Mouse (Mus musculus): Measurements from ENCODE around the gene Vrk1. TPM values are rescaled to one million over a fixed set of nuclear protein-coding genes. Genes with fewer than 3 reads are reported as not detected.

The Vrk1 gene
- total and polyA plus RNA-seq, 3 experiments, result 87.0 to 144 (median 101) TPM

- Histone ChIP-seq H3K27me3 (ENCODE audit: control insufficient read depth in 1 of 2, insufficient read depth in 2 of 2, low read length in 2 of 2) (no peaks in the 10 kb centered on the region), H3K36me3 (ENCODE audit: control insufficient read depth in 1 of 2, insufficient read depth in 2 of 2, low read length in 2 of 2) (peaks cover 0 to 3% of the 10 kb centered on the region in 2 experiments; a peak in 2 of 4 replicates), H3K4me1 (ENCODE audit: control insufficient read depth in 1 of 2, insufficient read depth in 2 of 2, low read length in 2 of 2) (no peaks in the 10 kb centered on the region), H3K9me3 (replicated peaks; ENCODE audit: insufficient read depth, low read length) (no peaks in the 10 kb centered on the region), H3K4me3 (ENCODE audit: control insufficient read depth in 1 of 2, insufficient read depth in 1 of 2, low read depth in 2 of 2, low read length in 2 of 2) (no peak overlapping the region), H3K79me2 (ENCODE audit: control insufficient read depth, insufficient read depth, low read length, poor library complexity) (no peaks in the 10 kb centered on the region), H3K9ac (ENCODE audit: control insufficient read depth, low read depth, low read length, poor library complexity, severe bottlenecking) (no peak overlapping the region), H3K27ac (ENCODE audit: control insufficient read depth, low read depth, low read length) (no peak overlapping the region)
- no peak for DNase-seq (ENCODE audit: low read depth, low spot score)
- TF ChIP-seq ZNF384 (IDR thresholded peaks at IDR 0.05; ENCODE audit: low read depth, low read length) (no peak), NRF1 (IDR thresholded peaks at IDR 0.05; ENCODE audit: insufficient read depth, low read depth, low read length, poor library complexity, severe bottlenecking) (no peak), TCF12 (IDR thresholded peaks at IDR 0.05; ENCODE audit: low read depth, low read length) (no peak), TBP (IDR thresholded peaks at IDR 0.05; ENCODE audit: low read depth, low read length) (no peak), RAD21 (IDR thresholded peaks at IDR 0.05; ENCODE audit: low read depth, low read length) (no peak), ETS1 (IDR thresholded peaks at IDR 0.05; ENCODE audit: low read depth, low read length) (no peak), TAL1 (IDR thresholded peaks at IDR 0.05; ENCODE audit: low read length) (no peak), ELF1 (IDR thresholded peaks at IDR 0.05; ENCODE audit: low read depth, low read length) (no peak), ZC3H11A (IDR thresholded peaks at IDR 0.05; ENCODE audit: low read depth, low read length) (no peak), UBTF (IDR thresholded peaks at IDR 0.05; ENCODE audit: borderline replicate concordance, insufficient read depth, low read depth, low read length) (no peak)
These were observed 60.6 kb downstream of the Vrk1 start for GRCm38 (mm10) chr12:106070434-106071155.

GRCm38 (mm10) chr12:106071575-106072166, 61.6 kb downstream of the Vrk1 start:
- DNase-seq (ENCODE audit: low read depth, low spot score), result no peak
- H3K79me2 ChIP-seq (ENCODE audit: control insufficient read depth, insufficient read depth, low read length, poor library complexity), result no peaks in the 10 kb centered on the region
- H3K9me3 ChIP-seq (replicated peaks; ENCODE audit: insufficient read depth, low read length), result no peaks in the 10 kb centered on the region
- H3K27ac ChIP-seq (ENCODE audit: control insufficient read depth, low read depth, low read length), result no peak overlapping the region
- peaks cover 0 to 3% of the 10 kb centered on the region in 2 experiments; a peak in 2 of 4 replicates for H3K36me3 ChIP-seq (ENCODE audit: control insufficient read depth in 1 of 2, insufficient read depth in 2 of 2, low read length in 2 of 2)
- H3K4me1 ChIP-seq (ENCODE audit: control insufficient read depth in 1 of 2, insufficient read depth in 2 of 2, low read length in 2 of 2), result no peaks in the 10 kb centered on the region
- no peak overlapping the region for H3K4me3 ChIP-seq (ENCODE audit: control insufficient read depth in 1 of 2, insufficient read depth in 1 of 2, low read depth in 2 of 2, low read length in 2 of 2)
- H3K9ac ChIP-seq (ENCODE audit: control insufficient read depth, low read depth, low read length, poor library complexity, severe bottlenecking), result no peak overlapping the region
- no peaks in the 10 kb centered on the region for H3K27me3 ChIP-seq (ENCODE audit: control insufficient read depth in 1 of 2, insufficient read depth in 2 of 2, low read length in 2 of 2)
- no peak for TF ChIP-seq MXI1 (IDR thresholded peaks at IDR 0.05; ENCODE audit: low read depth, low read length)
- TF ChIP-seq EP300 (IDR thresholded peaks at IDR 0.05; ENCODE audit: low read depth in 1 of 2, low read length in 2 of 2), result no peak
- TF ChIP-seq RAD21 (IDR thresholded peaks at IDR 0.05; ENCODE audit: low read depth, low read length), result no peak
- no peak for TF ChIP-seq ETS1 (IDR thresholded peaks at IDR 0.05; ENCODE audit: low read depth, low read length)
- no peak for TF ChIP-seq POLR2A (IDR thresholded peaks at IDR 0.05; ENCODE audit: control insufficient read depth in 1 of 2, insufficient read depth in 1 of 2, low read depth in 1 of 2, low read length in 2 of 2, poor library complexity in 1 of 2)
- no peak for TF ChIP-seq MYC (IDR thresholded peaks at IDR 0.05; ENCODE audit: low read depth, low read length)
- no peak for TF ChIP-seq KAT2A (conservative IDR thresholded peaks at IDR 0.05; ENCODE audit: low read depth, low read length)
- no peak for TF ChIP-seq SMC3 (IDR thresholded peaks at IDR 0.05; ENCODE audit: low read depth, low read length)
- TF ChIP-seq CHD2 (IDR thresholded peaks at IDR 0.05; ENCODE audit: low read length), result no peak
- no peak for TF ChIP-seq NRF1 (IDR thresholded peaks at IDR 0.05; ENCODE audit: insufficient read depth, low read depth, low read length, poor library complexity, severe bottlenecking)
- no peak for TF ChIP-seq TCF12 (IDR thresholded peaks at IDR 0.05; ENCODE audit: low read depth, low read length)
- TF ChIP-seq CHD1 (IDR thresholded peaks at IDR 0.05; ENCODE audit: low read depth, low read length), result no peak
- TF ChIP-seq MYB (IDR thresholded peaks at IDR 0.05; ENCODE audit: low read depth, low read length), result no peak
- TF ChIP-seq RCOR1 (IDR thresholded peaks at IDR 0.05; ENCODE audit: low read depth, low read length), result no peak
- no peak for TF ChIP-seq MEF2A (IDR thresholded peaks at IDR 0.05; ENCODE audit: extremely low read depth, insufficient replicate concordance, low read depth, low read length, poor library complexity, severe bottlenecking)
